Mouse (Mus musculus): ENCODE data around the gene Rbm39. TPM values are rescaled to one million over a fixed set of nuclear protein-coding genes. Genes with fewer than 3 reads are reported as not detected.
A peak's percentile ranks its signal among the peaks of the same experiment; 100 is the strongest.

Gene Rbm39
- polyA plus RNA-seq, 1 experiment from 2014 or later, result 406 TPM

GRCm38 (mm10) chr2:156151538-156151937 is 28.5 kb downstream of the Rbm39 start:
- H3K36me3 ChIP-seq (ENCODE audit: control insufficient read depth, insufficient read depth, low read length), result peaks cover 19% of the 10 kb centered on the region
- H3K4me2 ChIP-seq (ENCODE audit: low read length), result no peak overlapping the region
- no peak for ATAC-seq

GRCm38 (mm10) chr2:156147316-156147915 is 32.6 kb downstream of the Rbm39 start:
- WGBS, result 90% methylated on average over 3 of the region's 3 CpGs
- peaks cover 17% of the 10 kb centered on the region for H3K36me3 ChIP-seq (ENCODE audit: control insufficient read depth, insufficient read depth, low read length)
- no peak for ATAC-seq
- H3K27me3 ChIP-seq (ENCODE audit: control insufficient read depth, insufficient read depth, low read depth, low read length), result no peaks in the 10 kb centered on the region
- H3K4me1 ChIP-seq (ENCODE audit: control insufficient read depth, insufficient read depth, low read length), result peaks cover 13% of the 10 kb centered on the region
- H3K9ac ChIP-seq (ENCODE audit: low read depth, low read length), result no peak overlapping the region
- no peak overlapping the region for H3K4me3 ChIP-seq (ENCODE audit: low read depth, low read length)
- H3K4me2 ChIP-seq (ENCODE audit: low read length), result no peak overlapping the region
- H3K9me3 ChIP-seq (replicated peaks; ENCODE audit: control insufficient read depth, low read length, poor library complexity, severe bottlenecking), result no peaks in the 10 kb centered on the region
- no peak overlapping the region for H3K27ac ChIP-seq (ENCODE audit: low read length)

More at GRCm38 (mm10) chr2:156151538-156151937, 28.5 kb downstream of the Rbm39 start:
- Histone ChIP-seq H3K4me1 (ENCODE audit: control insufficient read depth, insufficient read depth, low read length) (no peaks in the 10 kb centered on the region), H3K27me3 (ENCODE audit: control insufficient read depth, insufficient read depth, low read depth, low read length) (no peaks in the 10 kb centered on the region), H3K9me3 (replicated peaks; ENCODE audit: control insufficient read depth, low read length, poor library complexity, severe bottlenecking) (no peaks in the 10 kb centered on the region), H3K4me3 (ENCODE audit: low read depth, low read length) (no peak overlapping the region), H3K9ac (ENCODE audit: low read depth, low read length) (no peak overlapping the region), H3K27ac (ENCODE audit: low read length) (no peak overlapping the region)

- WGBS, result 71% methylated on average over 5 of the region's 5 CpGs
- no peak for ATAC-seq
- Histone ChIP-seq H3K4me3 (ENCODE audit: low read depth, low read length) (no peak overlapping the region), H3K36me3 (ENCODE audit: control insufficient read depth, insufficient read depth, low read length) (peaks cover 17% of the 10 kb centered on the region), H3K4me2 (ENCODE audit: low read length) (no peak overlapping the region), H3K4me1 (ENCODE audit: control insufficient read depth, insufficient read depth, low read length) (peaks cover 13% of the 10 kb centered on the region), H3K27ac (ENCODE audit: low read length) (no peak overlapping the region), H3K9me3 (replicated peaks; ENCODE audit: control insufficient read depth, low read length, poor library complexity, severe bottlenecking) (no peaks in the 10 kb centered on the region), H3K9ac (ENCODE audit: low read depth, low read length) (no peak overlapping the region), H3K27me3 (ENCODE audit: control insufficient read depth, insufficient read depth, low read depth, low read length) (no peaks in the 10 kb centered on the region)
Observed at GRCm38 (mm10) chr2:156146272-156146989, 33.6 kb downstream of the Rbm39 start.

GRCm38 (mm10) chr2:156145486-156146130 is 34.4 kb downstream of the Rbm39 start:
- Histone ChIP-seq H3K9ac (ENCODE audit: low read depth, low read length) (no peak overlapping the region), H3K27ac (ENCODE audit: low read length) (no peak overlapping the region), H3K4me1 (ENCODE audit: control insufficient read depth, insufficient read depth, low read length) (peaks cover 13% of the 10 kb centered on the region), H3K36me3 (ENCODE audit: control insufficient read depth, insufficient read depth, low read length) (peaks cover 17% of the 10 kb centered on the region), H3K4me3 (ENCODE audit: low read depth, low read length) (no peak overlapping the region), H3K4me2 (ENCODE audit: low read length) (peak overlapping the region; percentile 67), H3K27me3 (ENCODE audit: control insufficient read depth, insufficient read depth, low read depth, low read length) (no peaks in the 10 kb centered on the region), H3K9me3 (replicated peaks; ENCODE audit: control insufficient read depth, low read length, poor library complexity, severe bottlenecking) (no peaks in the 10 kb centered on the region)
- no peak for ATAC-seq
- WGBS, result 71% methylated on average over 11 of the region's 11 CpGs

- Histone ChIP-seq H3K9ac (ENCODE audit: low read depth, low read length) (peak within 1 kb of the TSS; percentile 89), H3K9me3 (replicated peaks; ENCODE audit: control insufficient read depth, low read length, poor library complexity, severe bottlenecking) (no peaks in the 10 kb centered on the region), H3K4me2 (ENCODE audit: low read length) (peak within 1 kb of the TSS; percentile 67), H3K36me3 (ENCODE audit: control insufficient read depth, insufficient read depth, low read length) (peaks cover 10% of the 10 kb centered on the region; the same call in 1 of the 2 replicates), H3K4me1 (ENCODE audit: control insufficient read depth, insufficient read depth, low read length) (peaks cover 13% of the 10 kb centered on the region), H3K27ac (ENCODE audit: low read length) (peak within 1 kb of the TSS; percentile 93), H3K27me3 (ENCODE audit: control insufficient read depth, insufficient read depth, low read depth, low read length) (no peaks in the 10 kb centered on the region), H3K4me3 (ENCODE audit: low read depth, low read length) (peak within 1 kb of the TSS; percentile 81)
- WGBS, result under 1% methylated on average over 67 of the region's 70 CpGs
- peak; percentile 98 for ATAC-seq
Observed at GRCm38 (mm10) chr2:156143953-156144724, 35.9 kb downstream of the Rbm39 start, which contains the start of the genes Romo1 and Nfs1. TSS of gene Romo1 (plus strand) at chr2:156144039. TSS of gene Nfs1 (minus strand) at chr2:156144186.

GRCm38 (mm10) chr2:156143367-156143766 is 36.7 kb downstream of the Rbm39 start:
- Histone ChIP-seq H3K4me1 (ENCODE audit: control insufficient read depth, insufficient read depth, low read length) (peaks cover 13% of the 10 kb centered on the region), H3K4me3 (ENCODE audit: low read depth, low read length) (peak overlapping the region; percentile 81), H3K9ac (ENCODE audit: low read depth, low read length) (peak overlapping the region; percentile 89), H3K27me3 (ENCODE audit: control insufficient read depth, insufficient read depth, low read depth, low read length) (no peaks in the 10 kb centered on the region), H3K27ac (ENCODE audit: low read length) (peak overlapping the region; percentile 93), H3K4me2 (ENCODE audit: low read length) (peak overlapping the region; percentile 67), H3K9me3 (replicated peaks; ENCODE audit: control insufficient read depth, low read length, poor library complexity, severe bottlenecking) (no peaks in the 10 kb centered on the region), H3K36me3 (ENCODE audit: control insufficient read depth, insufficient read depth, low read length) (peaks cover 10% of the 10 kb centered on the region; the same call in 1 of the 2 replicates)
- 2% methylated on average over 16 of the region's 16 CpGs for WGBS
- ATAC-seq, result no peak

- H3K4me3 ChIP-seq (ENCODE audit: low read depth, low read length), result peak overlapping the region; percentile 81; the same call in 1 of the 2 replicates
- ATAC-seq, result no peak
- H3K27me3 ChIP-seq (ENCODE audit: control insufficient read depth, insufficient read depth, low read depth, low read length), result no peaks in the 10 kb centered on the region
- 85% methylated on average over 2 of the region's 2 CpGs for WGBS
- H3K27ac ChIP-seq (ENCODE audit: low read length), result peak overlapping the region; percentile 93
- H3K4me1 ChIP-seq (ENCODE audit: control insufficient read depth, insufficient read depth, low read length), result peaks cover 13% of the 10 kb centered on the region
- H3K9ac ChIP-seq (ENCODE audit: low read depth, low read length), result peak overlapping the region; percentile 89
- no peaks in the 10 kb centered on the region for H3K9me3 ChIP-seq (replicated peaks; ENCODE audit: control insufficient read depth, low read length, poor library complexity, severe bottlenecking)
- H3K4me2 ChIP-seq (ENCODE audit: low read length), result peak overlapping the region; percentile 67
- peaks cover 10% of the 10 kb centered on the region; the same call in 1 of the 2 replicates for H3K36me3 ChIP-seq (ENCODE audit: control insufficient read depth, insufficient read depth, low read length)
Observed at GRCm38 (mm10) chr2:156142820-156143219, 37.2 kb downstream of the Rbm39 start.

- H3K27me3 ChIP-seq (ENCODE audit: control insufficient read depth, insufficient read depth, low read depth, low read length), result no peaks in the 10 kb centered on the region
- H3K4me3 ChIP-seq (ENCODE audit: low read depth, low read length), result no peak overlapping the region
- ATAC-seq, result no peak
- H3K9me3 ChIP-seq (replicated peaks; ENCODE audit: control insufficient read depth, low read length, poor library complexity, severe bottlenecking), result no peaks in the 10 kb centered on the region
- 88% methylated on average over 6 of the region's 6 CpGs for WGBS
- no peak overlapping the region for H3K27ac ChIP-seq (ENCODE audit: low read length)
- H3K36me3 ChIP-seq (ENCODE audit: control insufficient read depth, insufficient read depth, low read length), result peaks cover 7% of the 10 kb centered on the region; the same call in 1 of the 2 replicates
- H3K4me1 ChIP-seq (ENCODE audit: control insufficient read depth, insufficient read depth, low read length), result no peaks in the 10 kb centered on the region
- no peak overlapping the region for H3K4me2 ChIP-seq (ENCODE audit: low read length)
- H3K9ac ChIP-seq (ENCODE audit: low read depth, low read length), result no peak overlapping the region
Observed at GRCm38 (mm10) chr2:156135695-156136094, 44.3 kb downstream of the Rbm39 start.
